Mouse (Mus musculus) E14TG2a.4 (cell line): ENCODE data around the gene Qser1.
A peak's percentile ranks its signal among the peaks of the same experiment; 100 is the strongest.

Experiments used
- H3K27me3 ChIP-seq: 2 replicates; pipeline ENCODE4 v1.6.1; 2014; ENCODE audit warnings: low read length, control low read depth; ENCODE audit not compliant: insufficient read depth
- H3K36me3 ChIP-seq: 2 replicates; pipeline ENCODE4 v1.6.1; 2014; ENCODE audit warnings: low read length, control low read depth; ENCODE audit not compliant: insufficient read depth
- H3K4me1 ChIP-seq: replicated peaks from 2 replicates; pipeline ENCODE4 v1.6.1; 2014; ENCODE audit warnings: low read depth, low read length, control low read depth
- H3K4me3 ChIP-seq: replicated peaks from 2 replicates; pipeline ENCODE4 v1.5.1; 2014; ENCODE audit warnings: mild to moderate bottlenecking, low read length
- H3K9me3 ChIP-seq: 2 replicates; pipeline ENCODE4 v1.6.1; 2014; ENCODE audit warnings: low read length, control low read depth
- CTCF ChIP-seq: conservative IDR thresholded peaks from 2 replicates; pipeline ENCODE4 v1.5.1; 2014; ENCODE audit warnings: low read length
- NANOG ChIP-seq: IDR thresholded peaks from 2 replicates; pipeline ENCODE4 v1.6.1; 2014; ENCODE audit warnings: borderline replicate concordance, low read length, mixed read lengths
- POU5F1 ChIP-seq: IDR thresholded peaks from 2 replicates; pipeline ENCODE4 v1.6.1; 2014; ENCODE audit warnings: low read length, borderline replicate concordance

Qser1 gene

DNA sequence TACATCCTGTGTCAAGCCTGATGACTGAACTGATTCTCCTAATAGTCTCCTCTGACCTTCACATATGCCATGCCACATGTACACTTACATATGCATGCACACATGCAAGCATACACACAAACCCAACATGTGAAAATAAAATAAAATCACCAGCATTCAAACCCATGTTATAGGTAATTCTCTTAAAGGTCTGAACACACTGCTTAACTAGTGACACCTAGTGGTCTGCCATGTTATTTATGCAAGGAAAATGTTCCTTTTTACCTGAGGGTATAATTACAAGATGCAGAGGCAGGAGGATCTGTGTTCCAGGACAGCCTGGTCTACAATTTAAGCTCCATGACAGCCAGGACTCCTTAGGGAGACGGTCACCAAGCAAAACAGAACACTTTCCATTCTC lies 41.8 kb downstream of the Qser1 start:
- TF ChIP-seq NANOG (no peak), CTCF (peak; percentile 60), POU5F1 (no peak)
- peaks cover 91% of the 10 kb centered on the region for H3K36me3 ChIP-seq
- no peaks in the 10 kb centered on the region for H3K4me1 ChIP-seq
- no peak overlapping the region for H3K4me3 ChIP-seq
- H3K9me3 ChIP-seq, result no peaks in the 10 kb centered on the region
- H3K27me3 ChIP-seq, result no peaks in the 10 kb centered on the region

DNA sequence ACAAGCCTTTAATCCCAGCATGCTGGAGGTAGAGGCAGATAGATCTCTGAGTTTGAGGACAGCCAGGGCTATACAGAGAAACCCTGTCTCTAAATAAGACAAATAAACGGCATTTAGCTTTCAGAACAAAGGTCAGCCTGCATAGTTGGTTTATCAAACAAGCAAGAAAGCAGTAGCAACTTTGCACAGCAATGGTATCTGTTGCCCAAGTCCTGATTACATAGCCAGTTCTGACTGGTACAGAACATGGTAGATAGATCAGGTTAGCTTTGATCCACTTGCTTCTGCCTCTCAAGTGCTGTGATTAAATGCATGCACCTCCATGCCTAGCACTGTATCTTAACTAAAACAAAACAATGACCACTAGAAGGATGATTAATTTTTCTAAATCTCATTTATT lies 47.9 kb downstream of the Qser1 start:
- Histone ChIP-seq H3K4me3 (no peak overlapping the region), H3K27me3 (no peaks in the 10 kb centered on the region), H3K4me1 (peaks cover 4% of the 10 kb centered on the region; the same call in 1 of the 2 replicates), H3K9me3 (no peaks in the 10 kb centered on the region), H3K36me3 (peaks cover 61% of the 10 kb centered on the region)
- TF ChIP-seq CTCF (no peak), NANOG (no peak), POU5F1 (no peak)

DNA sequence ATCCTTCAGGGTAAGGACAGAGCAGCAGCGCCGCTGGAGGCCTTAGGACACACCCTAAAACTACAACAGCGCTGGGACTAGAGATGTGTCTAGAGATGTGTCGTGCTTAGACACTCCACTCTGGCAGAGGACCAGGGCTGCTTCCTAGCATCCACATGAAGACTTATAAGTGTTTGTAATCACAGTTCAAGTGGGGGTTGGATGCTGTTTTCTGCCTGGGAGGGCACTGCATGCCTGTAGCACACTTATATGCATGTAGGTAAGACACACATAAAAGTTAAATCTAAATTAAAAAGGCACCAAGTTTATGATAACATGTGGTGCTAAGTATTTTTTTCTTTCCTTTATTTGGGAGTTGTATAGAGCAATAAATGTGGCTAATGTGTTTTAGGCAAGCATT lies 52.5 kb downstream of the Qser1 start:
- no peaks in the 10 kb centered on the region for H3K27me3 ChIP-seq
- no peaks in the 10 kb centered on the region for H3K9me3 ChIP-seq
- peaks cover 4% of the 10 kb centered on the region; the same call in 1 of the 2 replicates for H3K4me1 ChIP-seq
- H3K4me3 ChIP-seq, result no peak overlapping the region
- TF ChIP-seq NANOG, result no peak
- no peak for TF ChIP-seq POU5F1
- no peak for TF ChIP-seq CTCF
- peaks cover 47% of the 10 kb centered on the region for H3K36me3 ChIP-seq

DNA sequence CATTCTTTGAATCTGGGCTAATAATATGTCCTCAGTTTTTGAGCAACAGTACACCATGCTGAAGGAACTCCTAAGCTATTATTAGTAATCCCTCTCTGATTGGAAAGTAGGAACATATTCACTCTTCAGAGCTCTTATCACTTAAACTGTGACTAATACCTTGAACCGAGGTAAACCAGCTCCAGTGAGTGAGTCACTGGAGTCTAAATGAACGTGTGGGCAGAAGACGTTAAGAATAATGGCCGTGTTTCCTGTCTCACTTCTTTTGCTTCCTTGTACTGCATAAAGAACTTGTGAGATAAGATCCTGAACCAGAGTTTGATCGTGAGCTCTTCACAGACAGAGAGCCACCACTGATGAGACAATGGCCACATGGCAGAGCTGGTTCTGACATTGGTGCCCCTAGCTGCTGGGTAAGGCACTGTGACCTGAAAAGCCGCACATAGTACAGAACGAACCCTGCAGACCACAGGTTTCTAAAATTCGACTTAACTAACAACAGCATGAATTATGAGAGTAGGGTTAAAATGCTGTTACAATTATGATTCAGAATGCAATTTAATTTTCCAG lies 53.3 kb downstream of the Qser1 start:
- Histone ChIP-seq H3K9me3 (no peaks in the 10 kb centered on the region), H3K27me3 (no peaks in the 10 kb centered on the region), H3K36me3 (peaks cover 40% of the 10 kb centered on the region), H3K4me1 (peaks cover 4% of the 10 kb centered on the region; the same call in 1 of the 2 replicates), H3K4me3 (no peak overlapping the region)
- no peak for TF ChIP-seq POU5F1
- TF ChIP-seq CTCF, result no peak
- no peak for TF ChIP-seq NANOG

DNA sequence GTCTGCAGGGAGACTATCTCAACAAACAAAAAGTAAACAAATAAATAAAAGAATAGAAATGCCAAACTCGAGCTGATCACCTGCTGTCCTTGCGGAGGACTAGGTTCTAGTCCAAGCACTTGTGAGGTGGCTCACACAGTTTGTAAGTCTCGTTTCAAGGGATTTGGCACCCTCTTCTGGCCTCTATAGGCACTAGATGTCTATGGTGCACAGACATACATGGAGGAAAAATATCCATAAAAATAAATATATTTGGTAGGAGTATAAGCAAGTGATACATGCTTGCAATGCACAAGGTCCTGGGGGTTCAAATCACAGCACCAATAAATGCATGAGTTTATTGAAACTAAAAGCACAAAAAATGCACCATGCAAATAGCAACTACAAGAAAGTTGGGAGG lies 65.9 kb downstream of the Qser1 start:
- Histone ChIP-seq H3K4me3 (no peak overlapping the region), H3K9me3 (no peaks in the 10 kb centered on the region), H3K27me3 (no peaks in the 10 kb centered on the region), H3K4me1 (peaks cover 10% of the 10 kb centered on the region), H3K36me3 (peaks cover 4% of the 10 kb centered on the region; the same call in 1 of the 2 replicates)
- TF ChIP-seq NANOG, result no peak
- TF ChIP-seq CTCF, result peak; percentile 32

DNA sequence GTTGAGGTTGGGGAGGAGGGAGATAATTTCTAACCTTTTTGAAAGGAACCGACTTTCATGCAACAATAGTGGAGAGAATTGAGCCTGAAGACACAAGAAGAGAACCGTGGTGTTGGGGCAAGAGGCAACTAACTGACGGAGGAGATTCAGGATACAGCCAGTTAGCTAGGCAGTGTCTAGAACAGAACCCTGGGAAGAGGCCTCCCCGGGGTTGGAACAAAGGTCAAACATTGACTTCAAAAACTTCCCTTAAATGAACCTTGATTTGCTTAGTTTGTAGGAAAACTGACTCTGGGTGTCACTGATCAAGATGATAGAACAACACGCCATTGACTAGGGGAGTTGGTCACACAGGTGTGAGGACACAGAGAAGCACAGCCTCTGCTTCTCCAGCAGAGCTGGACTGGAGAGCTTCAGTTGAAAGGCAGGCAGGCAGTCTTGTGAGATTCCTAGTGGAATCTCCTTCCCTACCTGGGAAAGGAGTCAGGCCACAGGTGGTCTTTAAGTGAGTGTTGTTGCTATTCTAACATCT lies 67.8 kb downstream of the Qser1 start:
- peaks cover 15% of the 10 kb centered on the region for H3K4me1 ChIP-seq
- no peaks in the 10 kb centered on the region for H3K9me3 ChIP-seq
- H3K27me3 ChIP-seq, result no peaks in the 10 kb centered on the region
- H3K36me3 ChIP-seq, result peaks cover 4% of the 10 kb centered on the region; the same call in 1 of the 2 replicates
- TF ChIP-seq CTCF (no peak), POU5F1 (no peak), NANOG (no peak)
- no peak overlapping the region for H3K4me3 ChIP-seq

DNA sequence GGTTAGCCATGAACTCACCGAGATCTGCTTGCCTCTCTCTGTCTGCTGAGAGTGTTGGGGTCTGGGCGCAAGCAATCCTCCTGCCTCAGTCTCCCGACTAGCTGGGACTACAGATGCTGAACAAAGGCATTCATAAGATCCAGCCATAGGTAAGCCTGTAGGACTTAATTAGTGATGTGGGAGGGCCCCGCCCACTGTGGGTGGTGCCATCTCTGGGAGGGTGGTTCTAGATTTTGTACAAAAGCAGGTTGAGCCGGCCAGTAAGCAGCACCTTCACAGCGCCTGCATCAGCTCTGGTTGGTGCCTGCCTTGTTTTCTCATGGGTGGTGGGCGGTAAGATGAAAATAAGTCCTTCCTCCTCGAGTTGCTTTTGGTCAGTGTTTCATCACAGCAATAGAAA lies 70.3 kb downstream of the Qser1 start:
- Histone ChIP-seq H3K4me1 (peaks cover 32% of the 10 kb centered on the region), H3K4me3 (0 out of 2 replicates have a peak overlapping the region, but pooled peaks have one; percentile 32), H3K9me3 (no peaks in the 10 kb centered on the region), H3K27me3 (peaks cover 7% of the 10 kb centered on the region), H3K36me3 (no peaks in the 10 kb centered on the region)
- TF ChIP-seq POU5F1 (no peak), NANOG (no peak), CTCF (no peak)

DNA sequence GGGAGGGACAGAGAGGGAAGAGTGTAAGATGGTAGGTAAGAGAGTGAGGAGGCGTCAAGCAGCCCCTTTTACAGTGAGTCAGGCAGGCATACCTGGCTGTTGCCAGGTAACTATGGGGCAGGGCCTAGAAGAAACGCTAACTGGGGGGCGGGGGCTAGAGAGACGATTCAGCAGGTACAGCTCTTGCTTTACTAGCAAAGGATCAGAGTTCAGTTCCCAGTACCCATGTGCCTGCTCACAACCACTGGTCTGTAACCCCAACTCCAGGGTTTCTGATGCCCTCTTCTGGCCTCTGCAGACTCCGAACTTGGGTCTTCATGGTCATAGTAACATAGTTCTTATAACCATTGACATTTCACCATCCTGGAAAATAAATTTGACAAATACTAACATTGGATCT lies 72.6 kb downstream of the Qser1 start:
- H3K27me3 ChIP-seq, result peaks cover 19% of the 10 kb centered on the region
- no peak for TF ChIP-seq CTCF
- TF ChIP-seq POU5F1, result no peak
- TF ChIP-seq NANOG, result no peak
- H3K4me3 ChIP-seq, result no peak overlapping the region
- H3K4me1 ChIP-seq, result peaks cover 36% of the 10 kb centered on the region
- no peaks in the 10 kb centered on the region for H3K9me3 ChIP-seq
- no peaks in the 10 kb centered on the region for H3K36me3 ChIP-seq

DNA sequence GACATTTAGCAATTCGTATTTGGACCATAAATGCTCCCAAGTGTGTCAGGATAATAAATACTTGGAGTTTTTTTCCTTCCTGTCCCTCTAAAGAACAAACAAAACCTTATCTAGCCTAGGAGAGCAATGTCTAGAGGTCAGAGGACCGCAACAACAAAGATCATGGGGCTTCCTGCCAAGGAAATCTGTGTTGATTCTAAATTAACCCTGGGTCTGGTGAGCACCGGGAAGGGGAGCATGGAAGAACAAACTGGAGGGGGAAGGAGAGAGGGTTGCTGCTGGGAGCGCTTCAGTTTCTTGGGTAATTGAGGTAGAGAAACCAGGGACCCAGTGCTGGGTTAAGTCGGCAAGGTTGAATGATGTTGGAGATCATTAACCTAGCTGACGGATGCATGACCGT lies 73.4 kb downstream of the Qser1 start:
- TF ChIP-seq POU5F1 (no peak), CTCF (no peak), NANOG (no peak)
- peaks cover 36% of the 10 kb centered on the region for H3K4me1 ChIP-seq
- H3K27me3 ChIP-seq, result peaks cover 19% of the 10 kb centered on the region
- H3K36me3 ChIP-seq, result no peaks in the 10 kb centered on the region
- H3K4me3 ChIP-seq, result peak overlapping the region; percentile 87
- H3K9me3 ChIP-seq, result no peaks in the 10 kb centered on the region
